Mouse (Mus musculus): ENCODE measurements at regions not wholly inside any gene's neighbourhood (a gene's known extent, or its start where the extent isn't known, plus 50 kb on each side); places are given as distances from the start of the nearest gene placed in this dataset.

DNA sequence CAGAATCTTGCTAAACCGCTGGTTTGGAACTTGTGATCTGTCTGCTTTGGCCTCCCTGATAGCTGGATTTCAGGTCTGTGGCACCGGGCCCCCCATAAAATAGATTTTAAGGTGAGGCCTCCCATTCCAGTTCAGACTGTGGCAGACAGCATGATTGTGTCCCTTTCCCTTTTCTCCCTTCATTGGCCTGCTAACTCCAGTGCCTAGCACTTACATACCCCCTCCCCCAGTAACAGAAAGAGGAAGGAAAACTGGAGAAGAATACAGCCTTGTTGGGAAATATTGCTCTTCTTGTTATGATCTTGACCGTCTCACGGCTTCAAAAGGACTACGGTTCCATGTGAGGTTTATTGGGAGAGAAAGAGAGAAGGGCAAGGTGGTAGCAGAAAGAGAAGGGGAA lies 99.7 kb upstream of the Lgalsl start:
- TF ChIP-seq TCF12 (IDR thresholded peaks at IDR 0.05; ENCODE audit: low read depth, low read length): no peak
- TF ChIP-seq CTCF (IDR thresholded peaks at IDR 0.05 in 2 of 3, conservative IDR thresholded peaks at IDR 0.05 in 1 of 3; ENCODE audit: control insufficient read depth in 1 of 3, insufficient read depth in 1 of 3, low read depth in 2 of 3, low read length in 3 of 3, poor library complexity in 1 of 3, severe bottlenecking in 1 of 3): no peak
- no peak for TF ChIP-seq EP300 (IDR thresholded peaks at IDR 0.05; ENCODE audit: low read depth in 1 of 2, low read length in 2 of 2)
- TF ChIP-seq ZC3H11A (IDR thresholded peaks at IDR 0.05; ENCODE audit: low read depth, low read length): no peak
- no peak for TF ChIP-seq POLR2A (IDR thresholded peaks at IDR 0.05; ENCODE audit: control insufficient read depth in 1 of 2, insufficient read depth in 1 of 2, low read depth in 1 of 2, low read length in 2 of 2, poor library complexity in 1 of 2)
- no peak for TF ChIP-seq MAX (IDR thresholded peaks at IDR 0.05; ENCODE audit: low read length)
- TF ChIP-seq NRF1 (IDR thresholded peaks at IDR 0.05; ENCODE audit: insufficient read depth, low read depth, low read length, poor library complexity, severe bottlenecking): no peak
- no peak for TF ChIP-seq SIN3A (IDR thresholded peaks at IDR 0.05; ENCODE audit: low read length)
- TF ChIP-seq USF2 (IDR thresholded peaks at IDR 0.05; ENCODE audit: borderline replicate concordance in 1 of 2, insufficient read depth in 1 of 2, low read depth in 1 of 2, low read length in 2 of 2): no peak
